Mouse (Mus musculus) ES-E14 (cell line): ENCODE measurements at regions not wholly inside any gene's neighbourhood (a gene's known extent, or its start where the extent isn't known, plus 50 kb on each side); places are given as distances from the start of the nearest gene placed in this dataset.

Experiments used
- DNase-seq: peaks from one replicate; pipeline ENCODE4 v3.0.0-alpha.2; 2013; ENCODE audit warnings: low read depth, low spot score
- H3K27ac ChIP-seq: 2 replicates; pipeline ENCODE4 v1.5.1; 2012; ENCODE audit warnings: low read depth, mild to moderate bottlenecking, low read length, moderate library complexity, mixed read lengths; ENCODE audit not compliant: poor library complexity, insufficient read depth, severe bottlenecking
- H3K36me3 ChIP-seq: 2 replicates; pipeline ENCODE4 v1.6.1; 2012; ENCODE audit warnings: mild to moderate bottlenecking, low read length, moderate library complexity, mixed read lengths; ENCODE audit not compliant: control insufficient read depth, poor library complexity, insufficient read depth, severe bottlenecking
- H3K4me1 ChIP-seq, 2 experiments: fragments of 150-350 bp in 1 of 2; sonication (generic) in 1 of 2; 2 replicates each; pipeline ENCODE4 v1.6.1; 2012; ENCODE audit warnings: low read length in 2 of 2, mild to moderate bottlenecking in 1 of 2, mixed read lengths in 1 of 2; ENCODE audit not compliant: control insufficient read depth in 2 of 2, insufficient read depth in 2 of 2, poor library complexity in 1 of 2
- H3K4me3 ChIP-seq, 2 experiments: fragments of 150-350 bp in 1 of 2; sonication (generic) in 1 of 2; 2 replicates each; pipeline ENCODE4 v1.5.1; 2012; ENCODE audit warnings: low read length in 2 of 2, low read depth in 1 of 2, mild to moderate bottlenecking in 1 of 2, mixed read lengths in 1 of 2; ENCODE audit not compliant: insufficient read depth in 1 of 2, poor library complexity in 1 of 2, severe bottlenecking in 1 of 2
- H3K9ac ChIP-seq: 2 replicates; pipeline ENCODE4 v1.6.1; 2012; ENCODE audit warnings: low read depth, mild to moderate bottlenecking, low read length, mixed read lengths; ENCODE audit not compliant: poor library complexity, insufficient read depth, severe bottlenecking
- H3K9me3 ChIP-seq: fragments of 150-350 bp; sonication (generic); 2 replicates; pipeline ENCODE4 v1.6.1; 2012; ENCODE audit warnings: low read depth, mild to moderate bottlenecking, low read length; ENCODE audit not compliant: control insufficient read depth, insufficient read depth
- CHD2 ChIP-seq: IDR thresholded peaks from 2 replicates; pipeline ENCODE4 v1.6.1; 2014; ENCODE audit warnings: mild to moderate bottlenecking, low read depth, low read length, inconsistent platforms
- HCFC1 ChIP-seq: IDR thresholded peaks from 2 replicates; pipeline ENCODE4 v1.6.1; 2012; ENCODE audit warnings: low read length, inconsistent platforms, borderline replicate concordance; ENCODE audit not compliant: insufficient read depth
- MAFK ChIP-seq: IDR thresholded peaks from 2 replicates; pipeline ENCODE4 v1.6.1; 2014; ENCODE audit warnings: mild to moderate bottlenecking, low read depth, low read length, inconsistent platforms; ENCODE audit not compliant: insufficient read depth
- ZC3H11A ChIP-seq: IDR thresholded peaks from 2 replicates; pipeline ENCODE4 v1.6.1; 2012; ENCODE audit warnings: low read depth, mild to moderate bottlenecking, inconsistent platforms, low read length, borderline replicate concordance
- ZNF384 ChIP-seq: IDR thresholded peaks from 2 replicates; pipeline ENCODE4 v1.6.1; 2012; ENCODE audit warnings: low read depth, low read length, inconsistent platforms
- in situ Hi-C, 2 experiments: fragments of 600-800 bp; cut with MboI; formaldehyde crosslinking; loops; one replicate each; pipeline ENCODE4 v1.15.1; 2025; ENCODE audit warnings: low sequenced_read_pairs in 2 of 2, inconsistent platforms in 1 of 2; ENCODE audit not compliant: unreplicated experiment in 2 of 2

DNA sequence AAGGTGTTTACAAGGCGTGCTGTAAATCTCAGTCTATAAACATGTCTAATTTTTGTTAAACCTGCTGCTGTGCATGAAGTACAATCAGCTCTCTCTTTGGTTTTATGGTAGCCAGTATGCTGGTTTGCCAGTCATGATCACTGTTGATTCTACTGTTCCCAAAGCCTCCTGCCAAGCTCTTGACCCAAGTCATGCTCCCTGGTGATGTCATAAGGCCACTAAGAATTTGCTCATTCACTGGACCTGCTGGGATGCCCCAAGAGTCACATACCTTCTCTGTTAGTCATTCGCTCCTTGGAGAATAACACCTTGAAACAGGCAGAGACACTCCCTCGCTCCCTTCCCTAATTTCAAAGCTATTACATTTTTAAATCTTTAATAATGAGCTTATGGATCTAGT lies 207.2 kb downstream of the Npr3 start:
- Histone ChIP-seq H3K4me1 (no peaks in the 10 kb centered on the region), H3K9me3 (no peaks in the 10 kb centered on the region), H3K27ac (no peak overlapping the region), H3K9ac (no peak overlapping the region), H3K4me3 (no peak overlapping the region), H3K36me3 (no peaks in the 10 kb centered on the region)
- no peak for DNase-seq
- in situ Hi-C loops = no loop called here
- TF ChIP-seq ZC3H11A (no peak), CHD2 (no peak), MAFK (no peak), ZNF384 (no peak), HCFC1 (no peak)

DNA sequence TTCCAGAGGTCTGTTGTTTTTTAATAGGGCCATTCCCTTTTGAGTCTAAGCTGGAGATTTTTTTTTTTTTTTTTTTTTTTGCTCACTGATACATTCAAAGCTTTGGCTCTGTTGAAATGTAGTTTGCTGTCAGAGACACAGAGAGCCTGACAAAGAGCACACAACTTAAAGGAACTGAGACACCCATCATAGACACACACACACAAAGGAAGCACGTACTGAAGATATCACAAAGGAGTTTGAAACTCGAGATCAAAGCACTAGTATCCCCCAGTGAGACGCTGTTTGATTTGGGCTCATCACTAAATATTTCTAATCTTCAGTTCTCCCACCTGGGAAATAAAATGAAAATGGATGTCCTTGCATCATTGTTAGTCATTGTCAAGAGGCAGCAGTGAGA lies 210.0 kb downstream of the Npr3 start:
- H3K9ac ChIP-seq = no peak overlapping the region
- no peak overlapping the region for H3K27ac ChIP-seq
- in situ Hi-C loops = no loop called here
- no peaks in the 10 kb centered on the region for H3K9me3 ChIP-seq
- H3K36me3 ChIP-seq = no peaks in the 10 kb centered on the region
- DNase-seq = no peak
- 0 out of 4 replicates have a peak, but pooled peaks cover 0 to 2% of the 10 kb centered on the region in 2 experiments for H3K4me1 ChIP-seq
- H3K4me3 ChIP-seq = no peak overlapping the region
- 0 out of 2 replicates have a peak, but pooled peaks have one; percentile 2 for TF ChIP-seq MAFK
- TF ChIP-seq ZNF384 = no peak

DNA sequence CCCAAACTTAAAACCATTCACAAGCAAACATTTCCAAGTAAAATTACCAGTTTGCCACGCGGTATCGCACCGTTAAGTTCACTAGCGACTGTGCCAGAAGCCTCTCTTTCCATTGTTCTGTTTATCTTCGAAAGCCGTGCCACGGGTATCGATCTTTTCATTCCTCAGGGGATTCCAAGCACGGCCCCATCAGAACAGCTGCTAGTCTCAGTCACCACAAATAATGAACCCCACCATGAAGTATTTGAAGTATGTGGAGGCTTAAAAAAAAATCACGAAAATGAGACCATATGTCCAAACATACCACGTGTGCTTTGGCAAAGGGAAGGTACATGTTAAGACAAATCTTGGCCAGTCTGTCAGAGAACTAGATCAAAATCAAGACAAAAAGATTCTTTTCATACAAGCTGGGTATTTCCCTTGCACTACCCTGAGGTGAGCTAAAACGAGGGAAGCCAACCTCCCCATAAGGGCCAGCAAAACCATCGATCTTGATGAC lies 213.3 kb downstream of the Npr3 start:
- H3K9me3 ChIP-seq = no peaks in the 10 kb centered on the region
- no peak overlapping the region for H3K27ac ChIP-seq
- no peak overlapping the region for H3K9ac ChIP-seq
- no peak overlapping the region for H3K4me3 ChIP-seq
- TF ChIP-seq MAFK = no peak
- no peak for TF ChIP-seq HCFC1
- TF ChIP-seq CHD2 = no peak
- no peak for TF ChIP-seq ZNF384
- no peak for TF ChIP-seq ZC3H11A
- DNase-seq = no peak
- no peaks in the 10 kb centered on the region for H3K36me3 ChIP-seq
- peaks cover 0 to 4% of the 10 kb centered on the region in 2 experiments; a peak in 1 of 4 replicates for H3K4me1 ChIP-seq
- in situ Hi-C loops = no loop called here

DNA sequence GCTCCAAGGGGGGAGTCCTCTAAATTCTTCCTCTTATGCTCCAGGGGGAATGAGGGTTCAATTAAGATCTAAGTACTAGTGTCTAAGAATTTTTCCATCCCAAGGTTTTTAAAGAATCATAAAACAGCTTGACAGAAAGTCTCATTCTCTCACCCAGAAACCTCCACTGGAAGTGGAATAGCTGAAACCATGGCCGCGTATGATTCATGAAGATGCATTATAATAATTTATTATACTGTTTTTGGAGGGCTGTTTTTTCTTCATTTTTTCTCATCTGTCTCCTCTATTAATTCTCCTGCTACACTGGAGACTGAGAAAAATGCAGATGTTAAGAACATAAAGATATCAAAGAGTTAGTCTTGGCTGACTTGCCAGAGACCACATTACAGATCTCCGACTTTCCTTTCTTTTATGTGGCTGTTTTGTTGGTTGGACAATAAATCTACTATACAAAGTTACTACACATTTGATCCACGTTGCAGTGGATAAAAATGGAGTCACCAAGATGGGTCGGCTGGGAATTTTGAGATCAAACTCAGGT lies 242.2 kb downstream of the Npr3 start:
- in situ Hi-C loops = no loop called here
- no peak overlapping the region for H3K9ac ChIP-seq
- TF ChIP-seq MAFK = no peak
- TF ChIP-seq HCFC1 = no peak
- TF ChIP-seq ZC3H11A = no peak
- TF ChIP-seq ZNF384 = no peak
- no peak for TF ChIP-seq CHD2
- no peak for DNase-seq
- H3K9me3 ChIP-seq = no peaks in the 10 kb centered on the region
- H3K4me1 ChIP-seq = no peaks in the 10 kb centered on the region
- no peak overlapping the region for H3K4me3 ChIP-seq
- no peak overlapping the region for H3K27ac ChIP-seq
- H3K36me3 ChIP-seq = no peaks in the 10 kb centered on the region

DNA sequence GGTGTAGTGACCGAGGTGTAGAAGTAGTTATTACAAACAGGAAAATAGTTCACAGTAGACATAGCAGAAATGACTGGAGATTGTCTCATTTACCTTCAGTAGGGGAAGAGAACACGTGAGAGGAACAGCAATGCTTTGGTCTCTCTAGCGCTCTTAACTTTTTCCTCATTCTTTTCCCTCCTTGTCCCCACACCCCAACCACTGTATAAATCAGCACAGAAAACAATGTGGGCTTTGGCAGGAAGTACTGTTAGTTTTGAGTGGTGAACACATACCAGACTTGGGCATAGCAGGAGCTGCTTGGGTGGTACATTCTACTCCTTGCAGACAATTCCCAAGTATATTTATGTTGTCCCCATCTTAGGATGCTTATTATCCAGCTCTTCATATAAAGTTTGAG lies 251.9 kb downstream of the Npr3 start:
- TF ChIP-seq ZC3H11A (no peak), ZNF384 (no peak), MAFK (no peak), CHD2 (no peak), HCFC1 (no peak)
- H3K36me3 ChIP-seq = no peaks in the 10 kb centered on the region
- no peak overlapping the region for H3K9ac ChIP-seq
- H3K4me1 ChIP-seq = no peaks in the 10 kb centered on the region
- DNase-seq = no peak
- no peak overlapping the region for H3K27ac ChIP-seq
- H3K4me3 ChIP-seq = no peak overlapping the region
- no peaks in the 10 kb centered on the region for H3K9me3 ChIP-seq
- in situ Hi-C loops = no loop called here
